Comparison of ENCODE assay signal across 12 mouse cellular contexts in genomic region chr5:132373471-132374075, GRCm38 (mm10).
DNase-seq lines count a peak whose midpoint lies in the region; ATAC-seq and TF ChIP-seq lines count a peak whose summit lies in the region.
"Had no signal": no experiment of that assay in that cellular context is flagged by ENCODE, and none has a peak within 500 bp of the region (broad histone marks: within the 10 kb centered on the region; RNA-seq: fewer than 3 reads in every experiment).

No protein-coding gene starts in this region.

- no peak for ATAC-seq in heart, embryonic 13.5 days (ENCODE audit: extremely low read depth, insufficient number of reproducible peaks, low FRiP score, low TSS enrichment)
- peak; percentile 36; the same call in 1 of the 2 replicates for ATAC-seq in G1E (ENCODE audit: extremely low read depth, insufficient number of reproducible peaks, low FRiP score, poor library complexity, severe bottlenecking)
- no peak for ATAC-seq in forebrain, embryonic 15.5 days (replicated peaks)

- H3K9ac ChIP-seq in heart, embryonic 13.5 days: no peak overlapping the region
- no peak overlapping the region for H3K9ac ChIP-seq in forebrain, embryonic 15.5 days (replicated peaks)
- H3K9ac ChIP-seq: kidney, embryonic 15.5 days; neural tube, embryonic 13.5 days had no signal

- 65% methylated on average over 4 of the region's 4 CpGs for WGBS in heart, embryonic 13.5 days
- 64% methylated on average over 4 of the region's 4 CpGs for WGBS in forebrain, embryonic 15.5 days

- DNase-seq in heart, postnatal 36 days: no peak
- DNase-seq in G1E (ENCODE audit: low spot score): no peak
- peak; percentile 69 for DNase-seq in brain, embryonic 14.5 days (ENCODE audit: low read depth)
- DNase-seq in fat pad, adult 2 months (ENCODE audit: extremely low read depth, low read depth, low spot score): peak; percentile 92
- DNase-seq in urinary bladder, postnatal 25 days (ENCODE audit: low spot score): no peak
- DNase-seq in right cerebral cortex, postnatal 25 days: no peak
- DNase-seq: thymus, postnatal 36 days had no signal

- no peak overlapping the region for H3K4me3 ChIP-seq in heart, embryonic 13.5 days
- H3K4me3 ChIP-seq in G1E (ENCODE audit: low read depth, low read length): no peak overlapping the region
- H3K4me3 ChIP-seq in forebrain, embryonic 15.5 days: no peak overlapping the region
- H3K4me3 ChIP-seq: kidney, embryonic 15.5 days; neural tube, embryonic 13.5 days had no signal

- intact Hi-C loops in heart, postnatal 36 days (cut with DNase I): no loop called here

- no peak for TF ChIP-seq CTCF in G1E (IDR thresholded peaks at IDR 0.05; ENCODE audit: low read depth, low read length)
- TF ChIP-seq CTCF in brain, embryonic 14.5 days (IDR thresholded peaks at IDR 0.05; ENCODE audit: borderline replicate concordance, extremely low read depth, insufficient read depth, insufficient read length): no peak

- no peaks in the 10 kb centered on the region for H3K27me3 ChIP-seq in heart, embryonic 13.5 days (replicated peaks)
- no peaks in the 10 kb centered on the region for H3K27me3 ChIP-seq in G1E (ENCODE audit: insufficient read depth, low read length)
- H3K27me3 ChIP-seq in forebrain, embryonic 15.5 days: no peaks in the 10 kb centered on the region
- H3K27me3 ChIP-seq: CH12.LX; kidney, embryonic 15.5 days; neural tube, embryonic 13.5 days had no signal

- H3K36me3 ChIP-seq in heart, embryonic 13.5 days: no peaks in the 10 kb centered on the region
- H3K36me3 ChIP-seq in G1E (replicated peaks): no peaks in the 10 kb centered on the region
- no peaks in the 10 kb centered on the region for H3K36me3 ChIP-seq in forebrain, embryonic 15.5 days
- H3K36me3 ChIP-seq: kidney, embryonic 15.5 days; neural tube, embryonic 13.5 days had no signal

- no peak overlapping the region for H3K4me2 ChIP-seq in heart, embryonic 13.5 days
- H3K4me2 ChIP-seq in forebrain, embryonic 15.5 days (replicated peaks): no peak overlapping the region
- H3K4me2 ChIP-seq: kidney, embryonic 15.5 days; neural tube, embryonic 13.5 days had no signal

- H3K4me1 ChIP-seq in heart, embryonic 13.5 days: peaks cover 36% of the 10 kb centered on the region
- peaks cover 37% of the 10 kb centered on the region for H3K4me1 ChIP-seq in G1E (ENCODE audit: insufficient read depth, low read depth, low read length)
- H3K4me1 ChIP-seq in forebrain, embryonic 15.5 days: peaks cover 42% of the 10 kb centered on the region

- H3K27ac ChIP-seq in heart, embryonic 13.5 days (replicated peaks): 0 out of 2 replicates have a peak overlapping the region, but pooled peaks have one; percentile 0
- no peak overlapping the region for H3K27ac ChIP-seq in forebrain, embryonic 15.5 days (replicated peaks)
- H3K27ac ChIP-seq: kidney, embryonic 15.5 days; neural tube, embryonic 13.5 days had no signal

- TF ChIP-seq POLR2A in brain, embryonic 14.5 days (IDR thresholded peaks at IDR 0.05; ENCODE audit: borderline replicate concordance, extremely low read depth, insufficient read depth, insufficient read length, poor library complexity, severe bottlenecking): no peak

- H3K9me3 ChIP-seq in heart, embryonic 13.5 days: no peaks in the 10 kb centered on the region
- H3K9me3 ChIP-seq in G1E (replicated peaks): no peaks in the 10 kb centered on the region
- no peaks in the 10 kb centered on the region for H3K9me3 ChIP-seq in forebrain, embryonic 15.5 days
- H3K9me3 ChIP-seq: kidney, embryonic 15.5 days; neural tube, embryonic 13.5 days had no signal

Comparison
In these comparisons a context has a peak if more than half of its experiments do, and no peak if none do; other contexts are left out.
1. DNase-seq: peak in brain, embryonic 14.5 days (single experiment) and fat pad, adult 2 months (single experiment); none in heart, postnatal 36 days (0 of 2), G1E (single experiment), urinary bladder, postnatal 25 days (single experiment) and right cerebral cortex, postnatal 25 days (single experiment).